Mouse (Mus musculus) neural tube, embryonic 12.5 days (tissue): ENCODE results near the gene Fbxl15. TPM values are rescaled to one million over a fixed set of nuclear protein-coding genes. Genes with fewer than 3 reads are reported as not detected.

Experiments
- ATAC-seq: fragments of 200-750 bp; cut with Nextera tagmentation; 2 replicates; pipeline ENCODE4 v1.8.0; 2017; ENCODE audit warnings: low read depth, mild to moderate bottlenecking, moderate TSS enrichment, moderate library complexity; ENCODE audit not compliant: low FRiP score
- H3K27ac ChIP-seq: fragments of 300-500 bp; sonication (generic); 2 replicates; pipeline ENCODE4 v1.5.1; 2016
- H3K27me3 ChIP-seq: fragments of 300-500 bp; sonication (generic); replicated peaks from 2 replicates; pipeline ENCODE4 v1.6.1; 2016; ENCODE audit warnings: mild to moderate bottlenecking
- H3K36me3 ChIP-seq: fragments of 300-500 bp; sonication (generic); 2 replicates; pipeline ENCODE4 v1.6.1; 2016; ENCODE audit warnings: mild to moderate bottlenecking
- H3K4me1 ChIP-seq: fragments of 300-500 bp; sonication (generic); 2 replicates; pipeline ENCODE4 v1.6.1; 2016
- H3K4me2 ChIP-seq: fragments of 300-500 bp; sonication (generic); replicated peaks from 2 replicates; pipeline ENCODE4 v1.6.1; 2016; ENCODE audit warnings: mild to moderate bottlenecking
- H3K4me3 ChIP-seq: fragments of 300-500 bp; sonication (generic); 2 replicates; pipeline ENCODE4 v1.5.1; 2016
- H3K9ac ChIP-seq: fragments of 300-500 bp; sonication (generic); 2 replicates; pipeline ENCODE4 v1.6.1; 2016; ENCODE audit warnings: mild to moderate bottlenecking
- H3K9me3 ChIP-seq: fragments of 300-500 bp; sonication (generic); 2 replicates; pipeline ENCODE4 v1.6.1; 2016; ENCODE audit warnings: mild to moderate bottlenecking
- WGBS: fragments of 180-500 bp; shearing (Covaris S2); methylation state at CpG from one replicate; pipeline ENCODE4 v1.1.7; 2016; 5-methylcytosine and 5-hydroxymethylcytosine counted together
- microRNA counts: library from miRNA; unstranded; fragments of <30 nt; microRNA quantifications from one replicate; lab custom pipeline; 2017
- microRNA-seq: library from miRNA; unstranded; fragments of <30 nt; microRNA quantifications from one replicate; pipeline ENCODE4, GENCODE M21; 2017
- polyA plus RNA-seq: library from polyadenylated mRNA; unstranded; fragments of >200 nt; fragmentation: Nextera tagmentation; extraction: Ambion mirVana; gene quantifications from 2 replicates; pipeline ENCODE4 v1.2.1, GENCODE M21; 2016

Fbxl15 gene
- polyA plus RNA-seq, 1 experiment from 2014 or later: 26.8 TPM

- H3K27ac ChIP-seq: no peak overlapping the region
- peaks cover 3% of the 10 kb centered on the region; the same call in 1 of the 2 replicates for H3K4me1 ChIP-seq
- WGBS: 88% methylated on average over 8 of the region's 8 CpGs
- H3K4me3 ChIP-seq: no peak overlapping the region
- H3K9me3 ChIP-seq: no peaks in the 10 kb centered on the region
- ATAC-seq: no peak
- H3K27me3 ChIP-seq: peaks cover 19% of the 10 kb centered on the region
- H3K36me3 ChIP-seq: no peaks in the 10 kb centered on the region
- H3K9ac ChIP-seq: no peak overlapping the region
- no peak overlapping the region for H3K4me2 ChIP-seq
Measured at GRCm38 (mm10) chr19:46362104-46362503, 34.1 kb downstream of the Fbxl15 start.

DNA sequence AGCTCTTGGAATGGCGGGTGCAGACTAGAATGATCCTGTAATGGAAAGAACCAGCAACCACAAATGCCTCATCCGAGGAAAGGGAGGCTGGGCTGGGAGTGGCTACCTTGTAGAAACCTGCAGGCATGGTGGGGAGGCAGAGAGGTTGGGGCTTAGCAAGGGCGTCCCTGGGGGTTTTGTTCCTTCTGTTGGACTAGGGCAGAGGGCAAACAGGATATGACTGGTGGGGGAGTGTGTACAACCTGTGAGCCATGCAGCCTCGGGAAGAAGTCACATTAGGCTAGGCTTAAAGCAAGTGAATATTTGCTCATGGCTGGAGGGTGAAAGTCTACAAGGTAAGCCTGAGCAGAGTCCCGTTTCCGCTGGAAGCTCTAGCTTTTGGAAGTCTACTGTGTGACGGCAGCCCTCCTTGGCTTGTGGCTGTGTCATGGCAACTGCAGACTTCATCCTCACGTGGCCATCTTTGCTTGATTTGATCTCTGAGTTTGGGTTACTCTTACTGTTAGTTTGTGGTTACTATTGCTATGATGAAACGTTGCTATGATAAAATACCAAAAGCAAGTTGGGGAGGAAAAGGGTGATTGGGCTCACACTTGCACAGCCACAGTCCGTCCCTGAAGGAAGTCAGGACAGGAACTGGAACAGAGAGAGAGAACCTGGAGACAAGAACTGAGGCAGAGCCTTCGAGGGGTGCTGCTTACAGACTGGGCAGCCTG, 35.5 kb downstream of the Fbxl15 start:
- Histone ChIP-seq H3K9ac (no peak overlapping the region), H3K9me3 (no peaks in the 10 kb centered on the region), H3K4me3 (no peak overlapping the region), H3K27me3 (peaks cover 5% of the 10 kb centered on the region; the same call in 1 of the 2 replicates), H3K4me1 (no peaks in the 10 kb centered on the region), H3K4me2 (no peak overlapping the region), H3K36me3 (no peaks in the 10 kb centered on the region), H3K27ac (no peak overlapping the region)
- WGBS: 89% methylated on average over 11 of the region's 11 CpGs
- no peak for ATAC-seq

GRCm38 (mm10) chr19:46367798-46368590, 40.0 kb downstream of the Fbxl15 start:
- Histone ChIP-seq H3K9ac (no peak overlapping the region), H3K9me3 (no peaks in the 10 kb centered on the region), H3K27ac (no peak overlapping the region), H3K27me3 (no peaks in the 10 kb centered on the region), H3K4me3 (no peak overlapping the region), H3K4me1 (no peaks in the 10 kb centered on the region), H3K36me3 (no peaks in the 10 kb centered on the region), H3K4me2 (no peak overlapping the region)
- no peak for ATAC-seq
- WGBS: 88% methylated on average over 23 of the region's 23 CpGs

DNA sequence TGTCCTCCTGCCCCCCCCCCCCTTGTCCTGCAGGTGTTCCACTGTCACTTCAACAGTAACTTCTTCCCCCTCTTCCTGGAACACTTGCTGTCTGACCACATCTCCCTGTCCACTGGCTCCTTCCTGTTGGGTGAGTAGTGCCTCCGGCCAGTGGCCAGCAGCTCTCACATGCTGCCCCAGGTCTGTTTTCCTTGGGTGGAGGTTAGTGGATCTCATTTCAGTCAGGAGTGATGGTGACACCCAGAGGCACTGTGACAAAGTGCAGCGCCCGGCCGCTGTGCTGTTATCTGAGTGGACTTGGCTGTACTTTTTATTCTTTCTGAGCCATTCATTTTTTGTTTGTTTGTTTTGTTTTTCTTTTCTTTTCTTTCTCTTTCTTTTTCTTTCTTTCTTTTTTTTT, 41.2 kb downstream of the Fbxl15 start:
- H3K9ac ChIP-seq: no peak overlapping the region
- no peaks in the 10 kb centered on the region for H3K9me3 ChIP-seq
- H3K4me2 ChIP-seq: no peak overlapping the region
- 37% methylated on average over 4 of the region's 4 CpGs for WGBS
- H3K36me3 ChIP-seq: no peaks in the 10 kb centered on the region
- H3K4me3 ChIP-seq: no peak overlapping the region
- ATAC-seq: no peak
- H3K27ac ChIP-seq: no peak overlapping the region
- no peaks in the 10 kb centered on the region for H3K27me3 ChIP-seq
- H3K4me1 ChIP-seq: no peaks in the 10 kb centered on the region

DNA sequence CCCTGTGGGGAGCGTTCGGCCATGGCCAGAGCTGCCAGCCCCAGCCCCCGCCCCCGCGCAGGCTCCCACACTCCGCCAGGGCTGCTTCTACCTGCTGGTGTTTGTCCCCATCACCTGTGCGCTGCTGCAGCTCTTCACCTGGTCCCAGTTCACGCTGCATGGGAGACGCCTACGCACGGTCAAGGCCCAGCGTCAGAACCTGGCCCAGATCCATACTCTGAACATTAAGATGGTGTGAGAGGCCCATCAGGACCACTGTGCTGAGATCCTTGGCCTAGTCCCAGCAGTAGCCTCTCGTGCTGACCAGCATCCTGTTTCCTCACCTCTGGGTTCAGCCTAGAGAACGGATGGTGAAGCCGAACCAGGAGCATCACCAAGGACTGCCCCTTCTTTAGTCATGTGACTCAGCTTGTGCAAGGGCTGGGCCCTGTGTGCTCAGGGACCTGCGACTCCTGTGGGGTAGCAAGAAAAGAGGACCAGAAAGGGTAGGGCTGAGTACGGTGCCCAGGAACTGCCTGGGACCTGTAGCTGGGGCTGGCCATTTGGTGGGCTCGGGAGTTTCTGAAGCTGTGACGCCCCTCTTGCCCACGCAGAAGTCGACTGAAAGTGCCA, 46.6 kb downstream of the Fbxl15 start:
- no peak overlapping the region for H3K4me3 ChIP-seq
- no peak overlapping the region for H3K4me2 ChIP-seq
- H3K36me3 ChIP-seq: peaks cover 34% of the 10 kb centered on the region
- no peak overlapping the region for H3K27ac ChIP-seq
- 54% methylated on average over 21 of the region's 21 CpGs for WGBS
- H3K4me1 ChIP-seq: no peaks in the 10 kb centered on the region
- H3K9ac ChIP-seq: no peak overlapping the region
- H3K9me3 ChIP-seq: no peaks in the 10 kb centered on the region
- ATAC-seq: no peak
- no peaks in the 10 kb centered on the region for H3K27me3 ChIP-seq

- H3K36me3 ChIP-seq: peaks cover 43% of the 10 kb centered on the region
- no peaks in the 10 kb centered on the region for H3K9me3 ChIP-seq
- no peak overlapping the region for H3K4me2 ChIP-seq
- 77% methylated on average over 5 of the region's 5 CpGs for WGBS
- no peak overlapping the region for H3K27ac ChIP-seq
- H3K4me1 ChIP-seq: no peaks in the 10 kb centered on the region
- H3K9ac ChIP-seq: no peak overlapping the region
- H3K4me3 ChIP-seq: no peak overlapping the region
- ATAC-seq: no peak
- no peaks in the 10 kb centered on the region for H3K27me3 ChIP-seq
Measured at GRCm38 (mm10) chr19:46375489-46375888, 47.5 kb downstream of the Fbxl15 start.

- ATAC-seq: no peak
- H3K27ac ChIP-seq: no peak overlapping the region
- H3K4me1 ChIP-seq: no peaks in the 10 kb centered on the region
- no peak overlapping the region for H3K4me3 ChIP-seq
- H3K9ac ChIP-seq: no peak overlapping the region
- H3K4me2 ChIP-seq: no peak overlapping the region
- 69% methylated on average over 4 of the region's 4 CpGs for WGBS
- H3K27me3 ChIP-seq: no peaks in the 10 kb centered on the region
- H3K9me3 ChIP-seq: no peaks in the 10 kb centered on the region
- H3K36me3 ChIP-seq: peaks cover 47% of the 10 kb centered on the region
Measured at GRCm38 (mm10) chr19:46375891-46376290, 47.9 kb downstream of the Fbxl15 start.

MicroRNAs within 50 kb of the gene (microRNA counts, 519-probe panel; counts per million panel counts)
- 342 counts per million, percentile 67 among the panel's probes with 10 or more counts for microRNA mmu-miR-146b (lab: Ali Mortazavi, UCI)

Small RNA genes lying within 50 kb of the gene (microRNA-seq; reads per million reads assigned to microRNA genes)
- gene Mir146b: 1.1 reads per million

Other genes starting within 250 kb of the Fbxl15 start
- gene Elovl3, start 196.3 kb upstream of the Fbxl15 start, polyA plus RNA-seq: 0.20 TPM in 1 of 2 replicates, not detected in the other
- 2.7 and 3.0 TPM in 2 replicates for gene Pitx3, start 179.9 kb upstream of the Fbxl15 start, polyA plus RNA-seq
- gene Gbf1, start 175.7 kb upstream of the Fbxl15 start, polyA plus RNA-seq: 72.8 and 85.6 TPM in 2 replicates
- 3.9 and 4.0 TPM in 2 replicates for gene Nfkb2, start 23.9 kb upstream of the Fbxl15 start, polyA plus RNA-seq
- 29.9 and 31.6 TPM in 2 replicates for gene Psd, start 1.0 kb upstream of the Fbxl15 start, polyA plus RNA-seq
- gene Cuedc2, start 10.5 kb downstream of the Fbxl15 start, polyA plus RNA-seq: 284 and 289 TPM in 2 replicates
- gene Mfsd13a, start 12.9 kb downstream of the Fbxl15 start, polyA plus RNA-seq: 8.5 and 9.3 TPM in 2 replicates
- gene 2310034G01Rik, start 22.1 kb downstream of the Fbxl15 start, polyA plus RNA-seq: 2.1 and 2.2 TPM in 2 replicates
- gene Actr1a, start 67.6 kb downstream of the Fbxl15 start, polyA plus RNA-seq: 259 and 269 TPM in 2 replicates
- 36.3 and 37.3 TPM in 2 replicates for gene Sufu, start 68.7 kb downstream of the Fbxl15 start, polyA plus RNA-seq
- 39.1 and 43.0 TPM in 2 replicates for gene Trim8, start 173.5 kb downstream of the Fbxl15 start, polyA plus RNA-seq
- 190 and 194 TPM in 2 replicates for gene Arl3, start 245.0 kb downstream of the Fbxl15 start, polyA plus RNA-seq
- gene Sfxn2, start 245.2 kb downstream of the Fbxl15 start, polyA plus RNA-seq: 11.4 and 12.2 TPM in 2 replicates